Mouse (Mus musculus) adrenal gland, postnatal 10 days (tissue): Measurements from ENCODE around the gene Med11. TPM values are rescaled to one million over a fixed set of nuclear protein-coding genes. Genes with fewer than 3 reads are reported as not detected.

ENCODE experiments used
- microRNA-seq: library from miRNA; unstranded; fragments of <30 nt; microRNA quantifications from one replicate; pipeline ENCODE4 v1.2.0, GENCODE M21; 2021
- total RNA-seq, 2 experiments: library from RNA; stranded (reverse); gene quantifications; 2 replicates each; pipeline ENCODE4 v1.2.3; 2021

Gene Med11
- total RNA-seq, 2 experiments from 2014 or later, result 16.1 to 18.5 TPM

Small RNA genes within 50 kb of the gene (microRNA-seq; reads per million reads assigned to microRNA genes)
- 1.4 reads per million for gene Mir7115

Other genes starting within 250 kb of the Med11 start
- 1 to 10 TPM; 1.3 to 2.5 TPM for gene Slc16a11, start 239.2 kb upstream of the Med11 start, total RNA-seq
- 1 to 10 TPM; 3.8 to 6.2 TPM for gene Slc16a13, start 230.9 kb upstream of the Med11 start, total RNA-seq
- gene Bcl6b, start 222.1 kb upstream of the Med11 start, total RNA-seq, result 10 to 100 TPM; 27.1 to 31.1 TPM
- gene 0610010K14Rik, start 214.0 kb upstream of the Med11 start, total RNA-seq, result 10 to 100 TPM; 58.6 to 62.3 TPM
- gene Gm21988, start 212.1 kb upstream of the Med11 start, total RNA-seq, result 1 to 10 TPM; 4.0 to 4.9 TPM
- gene Rnasek, start 212.1 kb upstream of the Med11 start, total RNA-seq, result 100 to 1,000 TPM; 139 to 162 TPM
- gene Alox12, start 196.6 kb upstream of the Med11 start, total RNA-seq, result 1 to 10 TPM; 2.4 to 2.7 TPM
- not detected for gene Alox12e, start 129.3 kb upstream of the Med11 start, total RNA-seq
- gene Alox15, start 99.9 kb upstream of the Med11 start, total RNA-seq, result 1 to 10 TPM; 2.0 to 2.5 TPM
- gene Pelp1, start 41.9 kb upstream of the Med11 start, total RNA-seq, result 10 to 100 TPM; 23.2 to 24.6 TPM
- gene Arrb2, start 19.3 kb upstream of the Med11 start, total RNA-seq, result 10 to 100 TPM; 21.7 to 26.0 TPM
- gene Zmynd15, start 7.5 kb downstream of the Med11 start, total RNA-seq, result 1 to 10 TPM in 1 of 2 experiments, under 1 TPM in 1; 0.93 to 1.8 TPM
- gene Cxcl16, start 8.1 kb downstream of the Med11 start, total RNA-seq, result 1 to 10 TPM; 4.2 to 5.8 TPM
- gene Tm4sf5, start 53.3 kb downstream of the Med11 start, total RNA-seq, result under 1 TPM; 0.55 to 0.84 TPM
- under 1 TPM; 0.42 to 0.48 TPM for gene Vmo1, start 62.7 kb downstream of the Med11 start, total RNA-seq
- 1 to 10 TPM; 4.9 to 9.8 TPM for gene Gltpd2, start 67.3 kb downstream of the Med11 start, total RNA-seq
- 100 to 1,000 TPM; 276 to 295 TPM for gene Psmb6, start 73.4 kb downstream of the Med11 start, total RNA-seq
- not detected for gene Gm40193, start 81.0 kb downstream of the Med11 start, total RNA-seq
- 10 to 100 TPM in 1 of 2 experiments, 1 to 10 TPM in 1; 9.7 to 13.6 TPM for gene Pld2, start 88.1 kb downstream of the Med11 start, total RNA-seq
- 10 to 100 TPM; 49.0 to 55.8 TPM for gene Mink1, start 111.0 kb downstream of the Med11 start, total RNA-seq
- gene 4930544D05Rik, start 163.9 kb downstream of the Med11 start, total RNA-seq, result not detected
- gene Chrne, start 167.3 kb downstream of the Med11 start, total RNA-seq, result 1 to 10 TPM in 1 of 2 experiments, not detected in 1; 1.6 TPM
- under 1 TPM; 0.30 TPM for gene Gp1ba, start 187.2 kb downstream of the Med11 start, total RNA-seq
- gene Rnf167, start 195.3 kb downstream of the Med11 start, total RNA-seq, result 10 to 100 TPM; 73.9 to 86.6 TPM
- 100 to 1,000 TPM; 180 to 220 TPM for gene Slc25a11, start 195.6 kb downstream of the Med11 start, total RNA-seq
- gene Pfn1, start 202.7 kb downstream of the Med11 start, total RNA-seq, result 100 to 1,000 TPM; 677 to 708 TPM
- 100 to 1,000 TPM in 1 of 2 experiments, 10 to 100 TPM in 1; 89.5 to 224 TPM for gene Eno3, start 205.3 kb downstream of the Med11 start, total RNA-seq
- gene Spag7, start 217.5 kb downstream of the Med11 start, total RNA-seq, result 10 to 100 TPM; 66.5 to 72.6 TPM
- 10 to 100 TPM; 34.3 to 43.8 TPM for gene Camta2, start 236.2 kb downstream of the Med11 start, total RNA-seq
- 10 to 100 TPM; 13.8 to 18.9 TPM for gene Inca1, start 248.2 kb downstream of the Med11 start, total RNA-seq
- 100 to 1,000 TPM; 156 to 176 TPM for gene Kif1c, start 248.6 kb downstream of the Med11 start, total RNA-seq